Mouse (Mus musculus) liver, embryonic 16.5 days (tissue): Measurements from ENCODE around the gene Dclk1. TPM values are rescaled to one million over a fixed set of nuclear protein-coding genes. Genes with fewer than 3 reads are reported as not detected.

ENCODE experiments used
- ATAC-seq: fragments of 200-750 bp; cut with Nextera tagmentation; 2 replicates; pipeline ENCODE4 v1.8.0; 2017; ENCODE audit warnings: low read depth, mild to moderate bottlenecking, moderate number of reproducible peaks, moderate library complexity
- H3K27ac ChIP-seq: fragments of 300-500 bp; sonication (generic); 2 replicates; pipeline ENCODE4 v1.5.1; 2014; ENCODE audit warnings: mild to moderate bottlenecking, low read length
- H3K27me3 ChIP-seq: fragments of 300-500 bp; sonication (generic); 2 replicates; pipeline ENCODE4 v1.6.1; 2014; ENCODE audit warnings: low read depth, low read length, mixed read lengths; ENCODE audit not compliant: control insufficient read depth, insufficient read depth
- H3K36me3 ChIP-seq: fragments of 300-500 bp; sonication (generic); 2 replicates; pipeline ENCODE4 v1.6.1; 2014; ENCODE audit warnings: mild to moderate bottlenecking; ENCODE audit not compliant: control insufficient read depth, insufficient read depth
- H3K4me1 ChIP-seq: fragments of 300-500 bp; sonication (generic); 2 replicates; pipeline ENCODE4 v1.6.1; 2014; ENCODE audit warnings: low read depth, low read length, mixed read lengths; ENCODE audit not compliant: control insufficient read depth
- H3K4me2 ChIP-seq: fragments of 300-500 bp; sonication (generic); 2 replicates; pipeline ENCODE4 v1.6.1; 2014; ENCODE audit warnings: low read depth, low read length, mixed read lengths
- H3K4me3 ChIP-seq: fragments of 300-500 bp; sonication (generic); 2 replicates; pipeline ENCODE4 v1.5.1; 2014; ENCODE audit warnings: low read depth, mild to moderate bottlenecking, low read length
- H3K9ac ChIP-seq: fragments of 300-500 bp; sonication (generic); 2 replicates; pipeline ENCODE4 v1.6.1; 2014; ENCODE audit warnings: low read depth, low read length
- H3K9me3 ChIP-seq: fragments of 300-500 bp; sonication (generic); replicated peaks from 2 replicates; pipeline ENCODE4 v1.6.1; 2016; ENCODE audit warnings: low read length; ENCODE audit not compliant: control insufficient read depth
- WGBS: fragments of 180-500 bp; shearing (Covaris S2); extraction: QIAGEN DNeasy Blood & Tissue Kit; methylation state at CpG from one replicate; pipeline ENCODE4 v1.1.7; 2014; ENCODE audit not compliant: insufficient replicate concordance; 5-methylcytosine and 5-hydroxymethylcytosine counted together
- polyA plus RNA-seq: library from polyadenylated mRNA; unstranded; fragments of >200 nt; fragmentation: Nextera tagmentation; extraction: Ambion mirVana; gene quantifications from 2 replicates; pipeline ENCODE4 v1.2.1, GENCODE M21; 2015

Dclk1 gene
- polyA plus RNA-seq, 1 experiment from 2014 or later, result 0.79 TPM

DNA sequence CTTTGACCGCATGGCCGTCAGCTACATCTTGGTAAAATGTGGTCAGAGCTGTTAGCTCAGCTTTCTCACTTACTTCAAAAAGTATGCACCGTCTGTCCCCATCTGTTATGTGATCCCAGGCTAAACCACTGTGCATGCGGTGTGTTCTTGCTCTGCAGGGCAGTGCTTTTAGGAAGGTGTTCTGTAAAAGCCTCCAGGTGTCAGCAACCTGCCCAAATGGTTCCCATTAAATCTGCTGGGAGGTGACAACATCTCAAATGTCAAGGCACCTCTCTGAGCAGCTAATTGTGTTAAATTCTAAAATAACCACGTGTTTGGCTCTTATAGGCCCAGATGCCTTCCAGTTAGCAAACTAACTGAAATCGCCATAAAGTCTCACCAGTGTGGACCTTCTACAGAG, 231.0 kb downstream of the Dclk1 start:
- Histone ChIP-seq H3K9me3 (no peaks in the 10 kb centered on the region), H3K9ac (no peak overlapping the region), H3K4me2 (no peak overlapping the region), H3K36me3 (no peaks in the 10 kb centered on the region), H3K4me3 (no peak overlapping the region), H3K27ac (no peak overlapping the region), H3K4me1 (no peaks in the 10 kb centered on the region), H3K27me3 (no peaks in the 10 kb centered on the region)
- ATAC-seq, result no peak
- WGBS, result 55% methylated on average over 6 of the region's 6 CpGs

DNA sequence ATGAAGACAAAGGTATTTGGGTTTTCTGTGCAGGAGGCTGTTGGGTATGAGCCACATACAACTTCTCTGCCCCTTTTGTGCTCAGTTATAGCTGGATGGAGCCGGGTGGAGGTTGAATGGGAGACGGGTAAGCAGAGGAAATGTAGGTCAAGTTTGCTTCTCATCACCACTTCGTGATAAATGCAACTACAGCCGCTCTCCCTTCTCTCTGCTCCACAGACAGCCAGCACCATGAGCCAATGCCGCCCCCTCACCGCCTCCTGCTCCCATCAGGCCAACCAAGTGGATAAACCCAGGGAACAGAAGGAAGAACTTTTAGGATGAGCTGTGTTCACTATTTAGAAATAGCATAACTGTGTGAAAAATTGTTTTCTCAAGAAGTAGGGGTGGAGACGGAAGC, 234.5 kb downstream of the Dclk1 start:
- H3K27me3 ChIP-seq, result no peaks in the 10 kb centered on the region
- no peak overlapping the region for H3K4me3 ChIP-seq
- 70% methylated on average over 7 of the region's 7 CpGs for WGBS
- no peak overlapping the region for H3K4me2 ChIP-seq
- H3K27ac ChIP-seq, result no peak overlapping the region
- no peak for ATAC-seq
- no peaks in the 10 kb centered on the region for H3K9me3 ChIP-seq
- H3K36me3 ChIP-seq, result no peaks in the 10 kb centered on the region
- H3K4me1 ChIP-seq, result no peaks in the 10 kb centered on the region
- H3K9ac ChIP-seq, result no peak overlapping the region

DNA sequence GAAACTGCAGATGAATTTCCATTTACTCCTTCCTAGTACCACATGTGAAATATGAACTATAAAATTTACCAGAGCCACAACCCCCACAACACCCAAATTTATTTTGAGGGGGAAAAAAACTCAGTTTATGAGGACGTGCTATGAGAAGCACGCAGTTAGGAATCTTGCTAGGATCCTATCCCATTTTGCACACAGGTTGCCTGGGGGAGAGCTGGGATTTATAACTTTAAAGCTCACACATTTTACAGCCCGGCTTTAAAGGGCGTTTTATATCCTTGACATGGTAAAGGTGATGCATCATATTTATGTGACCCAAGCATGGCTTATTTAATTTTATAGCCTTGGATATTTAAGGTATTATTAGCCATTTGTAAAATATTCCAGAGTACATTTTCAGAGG, 237.1 kb downstream of the Dclk1 start:
- Histone ChIP-seq H3K27me3 (no peaks in the 10 kb centered on the region), H3K9me3 (no peaks in the 10 kb centered on the region), H3K4me1 (no peaks in the 10 kb centered on the region), H3K36me3 (no peaks in the 10 kb centered on the region), H3K9ac (no peak overlapping the region), H3K4me3 (no peak overlapping the region), H3K27ac (no peak overlapping the region), H3K4me2 (no peak overlapping the region)
- no peak for ATAC-seq
- WGBS, result 69% methylated on average over 4 of the region's 4 CpGs

DNA sequence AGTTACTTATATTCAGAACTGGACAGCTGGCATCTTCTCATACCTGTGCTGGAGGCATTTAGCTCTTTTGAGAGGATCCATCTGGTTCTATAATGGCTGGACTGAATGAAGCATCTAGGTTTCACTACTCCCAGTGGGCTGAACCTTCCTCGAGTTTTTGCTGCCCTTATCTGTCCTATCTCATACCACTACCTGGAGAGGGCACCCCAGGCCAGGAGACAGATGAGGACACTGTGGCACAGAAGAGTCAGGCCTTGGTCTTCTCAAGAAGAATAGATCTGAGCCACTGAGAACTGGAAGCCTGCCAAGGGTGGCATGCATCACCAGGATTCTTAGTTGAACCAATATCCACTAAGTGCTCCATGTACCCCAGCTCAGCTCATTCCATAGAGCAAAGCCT, 239.0 kb downstream of the Dclk1 start:
- WGBS, result 35% methylated on average over 1 of the region's 1 CpGs
- ATAC-seq, result no peak
- no peaks in the 10 kb centered on the region for H3K27me3 ChIP-seq
- no peak overlapping the region for H3K4me2 ChIP-seq
- no peak overlapping the region for H3K9ac ChIP-seq
- H3K4me1 ChIP-seq, result no peaks in the 10 kb centered on the region
- H3K4me3 ChIP-seq, result no peak overlapping the region
- H3K27ac ChIP-seq, result no peak overlapping the region
- no peaks in the 10 kb centered on the region for H3K36me3 ChIP-seq
- no peaks in the 10 kb centered on the region for H3K9me3 ChIP-seq

DNA sequence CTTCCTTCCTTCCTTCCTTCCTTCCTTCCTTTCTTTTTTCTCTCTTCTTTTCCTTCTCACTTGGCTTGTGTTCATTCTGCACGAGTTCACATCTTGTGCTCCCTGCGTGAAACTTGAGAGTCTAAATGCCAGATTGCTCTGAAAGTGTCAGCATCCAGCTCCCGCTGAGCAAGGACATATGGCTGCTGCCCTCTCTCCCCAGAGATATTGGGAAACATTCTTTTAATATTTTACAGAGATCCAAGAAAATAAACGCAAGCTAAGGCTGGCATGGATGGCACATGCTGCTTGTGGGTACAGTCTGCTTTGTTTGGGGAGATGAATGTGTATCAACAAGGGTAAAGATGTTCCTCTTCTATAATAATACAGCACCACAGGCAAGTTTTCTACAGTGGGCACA, 241.2 kb downstream of the Dclk1 start:
- Histone ChIP-seq H3K36me3 (no peaks in the 10 kb centered on the region), H3K9ac (no peak overlapping the region), H3K9me3 (no peaks in the 10 kb centered on the region), H3K4me3 (no peak overlapping the region), H3K4me1 (no peaks in the 10 kb centered on the region), H3K27ac (no peak overlapping the region), H3K27me3 (no peaks in the 10 kb centered on the region), H3K4me2 (no peak overlapping the region)
- WGBS, result 43% methylated on average over 4 of the region's 4 CpGs
- ATAC-seq, result no peak

DNA sequence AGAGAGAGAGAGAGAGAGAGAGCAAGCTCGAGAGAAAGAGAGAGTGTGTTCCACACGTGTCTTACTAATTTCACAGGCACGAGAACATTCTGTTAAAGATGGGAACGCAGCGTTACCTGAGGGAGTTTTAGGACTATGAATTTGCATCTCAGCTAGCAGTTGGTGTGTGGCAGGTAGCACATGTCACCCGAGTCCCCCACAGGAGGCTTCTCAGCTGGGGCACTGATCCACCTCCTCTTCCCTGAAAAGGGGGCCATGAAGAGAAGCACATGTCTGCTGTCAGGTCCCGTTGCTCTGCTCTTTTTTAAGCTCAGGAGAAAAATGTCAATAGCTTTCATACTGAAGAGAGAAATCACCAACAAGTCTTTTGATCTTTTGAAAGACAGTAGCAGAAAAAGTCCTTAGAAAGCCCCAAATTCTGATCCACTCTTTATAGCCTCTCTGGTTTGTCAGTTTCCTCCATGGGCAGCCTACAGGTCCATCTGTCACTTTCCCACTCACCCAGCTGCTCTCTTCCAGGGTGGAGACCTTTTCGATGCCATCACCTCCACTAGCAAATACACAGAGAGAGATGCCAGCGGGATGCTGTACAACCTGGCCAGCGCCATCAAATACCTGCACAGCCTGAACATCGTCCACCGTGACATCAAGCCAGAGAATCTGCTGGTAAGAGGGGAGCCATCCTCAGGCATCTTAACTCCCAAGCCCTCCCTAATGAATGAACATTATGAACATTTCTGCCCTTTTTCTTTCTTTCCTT, 247.2 kb downstream of the Dclk1 start:
- H3K9ac ChIP-seq, result no peak overlapping the region
- H3K4me2 ChIP-seq, result no peak overlapping the region
- H3K27ac ChIP-seq, result no peak overlapping the region
- H3K4me1 ChIP-seq, result no peaks in the 10 kb centered on the region
- no peaks in the 10 kb centered on the region for H3K36me3 ChIP-seq
- ATAC-seq, result no peak
- H3K4me3 ChIP-seq, result no peak overlapping the region
- no peaks in the 10 kb centered on the region for H3K27me3 ChIP-seq
- H3K9me3 ChIP-seq, result no peaks in the 10 kb centered on the region
- 57% methylated on average over 12 of the region's 12 CpGs for WGBS

DNA sequence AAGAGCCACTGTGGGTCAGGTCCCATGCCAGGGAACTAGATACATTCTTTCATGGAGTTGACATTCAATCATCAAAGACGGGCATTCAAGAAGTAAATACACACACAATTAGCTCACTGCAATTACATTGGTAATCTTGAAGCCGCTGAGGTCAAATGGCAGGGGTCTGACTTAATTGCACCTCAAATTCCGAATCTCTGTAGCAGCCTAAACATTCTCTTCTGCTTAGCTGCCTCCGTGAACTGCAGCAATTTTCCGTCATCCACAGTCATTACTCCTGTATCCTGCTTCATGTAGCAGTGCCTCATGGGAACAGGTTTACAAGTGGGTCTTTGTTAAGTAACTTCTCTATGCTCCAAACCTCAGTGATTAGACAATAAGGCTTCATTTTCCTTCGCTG, 249.9 kb downstream of the Dclk1 start:
- no peak overlapping the region for H3K9ac ChIP-seq
- H3K36me3 ChIP-seq, result no peaks in the 10 kb centered on the region
- no peaks in the 10 kb centered on the region for H3K4me1 ChIP-seq
- no peaks in the 10 kb centered on the region for H3K9me3 ChIP-seq
- WGBS, result 45% methylated on average over 6 of the region's 6 CpGs
- no peaks in the 10 kb centered on the region for H3K27me3 ChIP-seq
- no peak overlapping the region for H3K27ac ChIP-seq
- no peak overlapping the region for H3K4me2 ChIP-seq
- ATAC-seq, result no peak
- no peak overlapping the region for H3K4me3 ChIP-seq

DNA sequence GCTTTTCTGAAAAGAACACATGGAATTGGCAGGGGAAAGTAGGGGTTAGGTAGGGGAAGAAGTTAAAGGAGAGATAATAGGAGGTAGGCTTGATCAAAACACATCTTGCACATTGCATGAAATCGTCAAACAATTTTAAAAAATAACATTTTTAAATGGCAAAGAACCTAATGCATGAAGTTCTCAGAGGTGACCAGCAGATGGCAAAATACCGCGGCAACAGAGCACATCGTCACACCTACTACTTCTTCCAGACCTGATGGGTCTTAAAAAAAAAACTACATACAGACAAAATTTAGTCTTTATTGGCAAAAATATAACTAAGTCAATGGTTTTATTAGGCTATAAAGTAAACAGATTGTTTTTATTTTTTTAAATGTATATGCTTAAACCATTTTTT, 252.2 kb downstream of the Dclk1 start:
- no peak overlapping the region for H3K27ac ChIP-seq
- WGBS, result 28% methylated on average over 4 of the region's 4 CpGs
- H3K4me3 ChIP-seq, result no peak overlapping the region
- no peaks in the 10 kb centered on the region for H3K4me1 ChIP-seq
- H3K9me3 ChIP-seq, result no peaks in the 10 kb centered on the region
- H3K4me2 ChIP-seq, result no peak overlapping the region
- H3K9ac ChIP-seq, result no peak overlapping the region
- no peak for ATAC-seq
- H3K36me3 ChIP-seq, result no peaks in the 10 kb centered on the region
- no peaks in the 10 kb centered on the region for H3K27me3 ChIP-seq

DNA sequence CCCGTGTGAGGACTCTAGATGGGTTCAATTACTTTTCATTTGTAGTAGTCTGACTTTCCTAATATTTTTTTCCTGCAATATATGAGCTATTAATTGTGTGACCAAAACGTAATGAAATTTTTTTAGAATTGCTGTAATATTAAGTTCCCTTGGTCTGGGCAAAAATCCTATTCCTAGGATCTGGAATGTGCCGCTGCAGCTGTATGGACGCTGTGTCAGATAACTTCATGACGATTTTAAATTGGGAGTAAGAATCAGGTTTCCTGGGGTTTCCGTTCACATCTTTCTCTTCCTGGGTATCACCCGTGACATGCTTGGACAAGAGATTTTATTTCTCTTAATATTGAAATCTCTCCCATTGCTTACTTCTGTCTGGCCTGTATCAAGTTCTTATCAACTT, 253.1 kb downstream of the Dclk1 start:
- H3K9me3 ChIP-seq, result no peaks in the 10 kb centered on the region
- no peak overlapping the region for H3K9ac ChIP-seq
- WGBS, result 70% methylated on average over 7 of the region's 7 CpGs
- no peaks in the 10 kb centered on the region for H3K36me3 ChIP-seq
- no peak overlapping the region for H3K27ac ChIP-seq
- no peaks in the 10 kb centered on the region for H3K4me1 ChIP-seq
- no peaks in the 10 kb centered on the region for H3K27me3 ChIP-seq
- H3K4me2 ChIP-seq, result no peak overlapping the region
- H3K4me3 ChIP-seq, result no peak overlapping the region
- ATAC-seq, result no peak
